Mouse (Mus musculus) CH12.LX (cell line): ENCODE results near the gene Pipox. TPM values are rescaled to one million over a fixed set of nuclear protein-coding genes. Genes with fewer than 3 reads are reported as not detected.

Source experiments
- DNase-seq: peaks from one replicate; pipeline ENCODE4 v3.0.0-alpha.2; 2013; ENCODE audit errors: extremely low read depth
- H3K27ac ChIP-seq: 2 replicates; pipeline ENCODE4 v1.5.1; 2012; ENCODE audit warnings: low read depth, mild to moderate bottlenecking, control low read depth, moderate library complexity; ENCODE audit not compliant: insufficient read depth
- H3K27me3 ChIP-seq: replicated peaks from 2 replicates; pipeline ENCODE3; 2012; ENCODE audit warnings: inconsistent platforms
- H3K36me3 ChIP-seq, 2 experiments: replicated peaks in 1 of 2; 2 replicates each; pipeline versions ENCODE3 to v1.6.1; 2012; ENCODE audit warnings: inconsistent platforms in 1 of 2, low read length in 1 of 2, mild to moderate bottlenecking in 1 of 2, mixed read lengths in 1 of 2, moderate library complexity in 1 of 2; ENCODE audit not compliant: control insufficient read depth in 1 of 2, insufficient read depth in 1 of 2
- H3K4me1 ChIP-seq, 2 experiments: 2 replicates each; pipeline ENCODE4 v1.6.1; 2012; ENCODE audit warnings: inconsistent platforms in 1 of 2, moderate library complexity in 1 of 2; ENCODE audit not compliant: insufficient read depth in 2 of 2, control insufficient read depth in 1 of 2
- H3K4me2 ChIP-seq: 2 replicates; pipeline ENCODE4 v1.6.1; 2012; ENCODE audit warnings: low read depth, mild to moderate bottlenecking, control low read depth; ENCODE audit not compliant: poor library complexity, insufficient read depth, severe bottlenecking
- H3K4me3 ChIP-seq, 3 experiments: fragments of 150-350 bp in 1 of 3; sonication (generic) in 1 of 3; replicated peaks in 1 of 3; 2 replicates each; pipeline versions ENCODE3 to v1.5.1; 2011 to 2012; ENCODE audit warnings: low read depth in 2 of 3, low read length in 2 of 3, mild to moderate bottlenecking in 2 of 3, moderate library complexity in 2 of 3, control low read depth in 1 of 3, improper control_type of control experiment in 1 of 3, inconsistent platforms in 1 of 3, mixed read lengths in 1 of 3; ENCODE audit not compliant: poor library complexity in 1 of 3
- H3K79me2 ChIP-seq: replicated peaks from 2 replicates; pipeline ENCODE4 v1.6.1; 2012; ENCODE audit warnings: mild to moderate bottlenecking, moderate library complexity; ENCODE audit not compliant: control insufficient read depth, poor library complexity, insufficient read depth, severe bottlenecking; ENCODE audit errors: extremely low read depth
- H3K9ac ChIP-seq: 2 replicates; pipeline ENCODE4 v1.6.1; 2012; ENCODE audit warnings: low read depth, mild to moderate bottlenecking, control low read depth, moderate library complexity; ENCODE audit not compliant: insufficient read depth
- H3K9me3 ChIP-seq: replicated peaks from 2 replicates; pipeline ENCODE3; 2012; ENCODE audit warnings: low read length, inconsistent platforms, mixed read lengths
- BHLHE40 ChIP-seq: IDR thresholded peaks from 2 replicates; pipeline ENCODE4 v1.6.1; 2011; ENCODE audit warnings: mild to moderate bottlenecking, low read depth, low read length, improper control_type of control experiment
- CHD1 ChIP-seq: IDR thresholded peaks from 2 replicates; pipeline ENCODE4 v1.6.1; 2012; ENCODE audit warnings: low read depth, low read length, improper control_type of control experiment, inconsistent platforms
- CHD2 ChIP-seq: IDR thresholded peaks from 2 replicates; pipeline ENCODE4 v1.6.1; 2011; ENCODE audit warnings: low read length, improper control_type of control experiment
- CTCF ChIP-seq, 2 experiments: IDR thresholded peaks in 1 of 2; conservative IDR thresholded peaks in 1 of 2; 2 replicates each; pipeline ENCODE4 v1.5.1; 2011 to 2012; ENCODE audit warnings: low read depth in 2 of 2, low read length in 2 of 2, improper control_type of control experiment in 1 of 2, inconsistent platforms in 1 of 2, mild to moderate bottlenecking in 1 of 2, moderate library complexity in 1 of 2
- E2F4 ChIP-seq: IDR thresholded peaks from 2 replicates; pipeline ENCODE4 v1.6.1; 2011; ENCODE audit warnings: low read depth, low read length, improper control_type of control experiment; ENCODE audit not compliant: insufficient replicate concordance
- ELF1 ChIP-seq: IDR thresholded peaks from 2 replicates; pipeline ENCODE4 v1.6.1; 2014; ENCODE audit warnings: low read depth, mild to moderate bottlenecking, inconsistent platforms, low read length, improper control_type of control experiment
- EP300 ChIP-seq: IDR thresholded peaks from 2 replicates; pipeline ENCODE4 v1.6.1; 2011; ENCODE audit warnings: low read length, improper control_type of control experiment
- JUN ChIP-seq: IDR thresholded peaks from 2 replicates; pipeline ENCODE4 v1.6.1; 2011; ENCODE audit warnings: low read depth, mild to moderate bottlenecking, low read length, improper control_type of control experiment, moderate library complexity; ENCODE audit not compliant: insufficient read depth
- JUND ChIP-seq: conservative IDR thresholded peaks from 2 replicates; pipeline ENCODE4 v1.6.1; 2011; ENCODE audit warnings: low read depth, low read length, improper control_type of control experiment
- MAZ ChIP-seq: IDR thresholded peaks from 2 replicates; pipeline ENCODE4 v1.6.1; 2012; ENCODE audit warnings: low read depth, mild to moderate bottlenecking, inconsistent platforms, low read length, improper control_type of control experiment, moderate library complexity
- MEF2A ChIP-seq: IDR thresholded peaks from 2 replicates; pipeline ENCODE4 v1.6.1; 2014; ENCODE audit warnings: low read depth, mild to moderate bottlenecking, inconsistent platforms, low read length, improper control_type of control experiment, borderline replicate concordance
- MXI1 ChIP-seq: IDR thresholded peaks from 2 replicates; pipeline ENCODE4 v1.6.1; 2011; ENCODE audit warnings: mild to moderate bottlenecking, low read depth, low read length, improper control_type of control experiment
- MYC ChIP-seq: IDR thresholded peaks from 2 replicates; pipeline ENCODE4 v1.6.1; 2011; ENCODE audit warnings: low read depth, mild to moderate bottlenecking, improper control_type of control experiment, low read length
- NELFE ChIP-seq: IDR thresholded peaks from 2 replicates; pipeline ENCODE4 v1.6.1; 2011; ENCODE audit warnings: low read depth, low read length, improper control_type of control experiment
- NRF1 ChIP-seq: IDR thresholded peaks from 2 replicates; pipeline ENCODE4 v1.6.1; 2014; ENCODE audit warnings: low read depth, mild to moderate bottlenecking, inconsistent platforms, low read length, improper control_type of control experiment, moderate library complexity
- PAX5 ChIP-seq: IDR thresholded peaks from 2 replicates; pipeline ENCODE4 v1.6.1; 2012; ENCODE audit warnings: low read length, inconsistent platforms, mixed read lengths
- POLR2AphosphoS2 ChIP-seq: IDR thresholded peaks from 2 replicates; pipeline ENCODE4 v1.6.1; 2011; ENCODE audit warnings: low read depth, low read length, improper control_type of control experiment
- RAD21 ChIP-seq: IDR thresholded peaks from 2 replicates; pipeline ENCODE4 v1.6.1; 2011; ENCODE audit warnings: low read depth, mild to moderate bottlenecking, low read length, improper control_type of control experiment, moderate library complexity
- RCOR1 ChIP-seq: conservative IDR thresholded peaks from 2 replicates; pipeline ENCODE4 v1.6.1; 2012; ENCODE audit warnings: low read depth, mild to moderate bottlenecking, inconsistent platforms, low read length, improper control_type of control experiment
- SIN3A ChIP-seq: IDR thresholded peaks from 2 replicates; pipeline ENCODE4 v1.6.1; 2012; ENCODE audit warnings: low read length, improper control_type of control experiment, inconsistent platforms
- SMC3 ChIP-seq: IDR thresholded peaks from 2 replicates; pipeline ENCODE4 v1.6.1; 2011; ENCODE audit warnings: low read depth, low read length, improper control_type of control experiment
- TBP ChIP-seq: conservative IDR thresholded peaks from 2 replicates; pipeline ENCODE4 v1.6.1; 2011; ENCODE audit warnings: low read depth, low read length, improper control_type of control experiment
- TCF12 ChIP-seq: IDR thresholded peaks from 2 replicates; pipeline ENCODE4 v1.6.1; 2014; ENCODE audit warnings: low read depth, mild to moderate bottlenecking, inconsistent platforms, low read length, improper control_type of control experiment
- USF1 ChIP-seq: IDR thresholded peaks from 2 replicates; pipeline ENCODE4 v1.6.1; 2014; ENCODE audit warnings: low read depth, mild to moderate bottlenecking, inconsistent platforms, low read length, improper control_type of control experiment
- USF2 ChIP-seq: conservative IDR thresholded peaks from 2 replicates; pipeline ENCODE4 v1.6.1; 2011; ENCODE audit warnings: low read depth, low read length, improper control_type of control experiment
- ZC3H11A ChIP-seq: IDR thresholded peaks from 2 replicates; pipeline ENCODE4 v1.6.1; 2012; ENCODE audit warnings: low read depth, mild to moderate bottlenecking, inconsistent platforms, low read length, improper control_type of control experiment
- ZKSCAN1 ChIP-seq: IDR thresholded peaks from 2 replicates; pipeline ENCODE4 v1.6.1; 2012; ENCODE audit warnings: low read depth, inconsistent platforms, low read length, improper control_type of control experiment, borderline replicate concordance
- ZMIZ1 ChIP-seq: IDR thresholded peaks from 2 replicates; pipeline ENCODE4 v1.6.1; 2012; ENCODE audit warnings: low read depth, mild to moderate bottlenecking, inconsistent platforms, low read length, improper control_type of control experiment
- ZNF384 ChIP-seq: IDR thresholded peaks from 2 replicates; pipeline ENCODE4 v1.6.1; 2012; ENCODE audit warnings: low read depth, low read length, improper control_type of control experiment, inconsistent platforms
- dilution Hi-C: fragments of 300-500 bp; cut with MboI; formaldehyde crosslinking; loops from 2 replicates; pipeline ENCODE4 v1.14.3; 2020; ENCODE audit warnings: low sequenced_read_pairs; ENCODE audit not compliant: extremely low pct_unique_long_range_greater_than_20kb, extremely low pct_ligation_motif_present
- in situ Hi-C: fragments of 300-500 bp; cut with MboI; formaldehyde crosslinking; loops from 3 replicates; pipeline ENCODE4 v1.14.3; 2019; ENCODE audit warnings: low sequenced_read_pairs, low pct_ligation_motif_present, low pct_unique_long_range_greater_than_20kb, mixed read lengths
- polyA plus RNA-seq: library from polyadenylated mRNA; unstranded; fragments of >175 nt; gene quantifications from 2 replicates; pipeline ENCODE4 v1.2.1, GENCODE M21; 2012; ENCODE audit warnings: low read depth; ENCODE audit not compliant: insufficient read length
- total RNA-seq, 2 experiments: library from RNA; depleted of rRNA; stranded (reverse); fragments of 300-350 nt in 1 of 2; fragments of >200 nt in 1 of 2; gene quantifications; 2 replicates each; pipeline ENCODE4 v1.2.3; 2012 to 2014

The Pipox gene
- total and polyA plus RNA-seq, 3 experiments: 0.13 to 0.36 (median 0.21) TPM

DNA sequence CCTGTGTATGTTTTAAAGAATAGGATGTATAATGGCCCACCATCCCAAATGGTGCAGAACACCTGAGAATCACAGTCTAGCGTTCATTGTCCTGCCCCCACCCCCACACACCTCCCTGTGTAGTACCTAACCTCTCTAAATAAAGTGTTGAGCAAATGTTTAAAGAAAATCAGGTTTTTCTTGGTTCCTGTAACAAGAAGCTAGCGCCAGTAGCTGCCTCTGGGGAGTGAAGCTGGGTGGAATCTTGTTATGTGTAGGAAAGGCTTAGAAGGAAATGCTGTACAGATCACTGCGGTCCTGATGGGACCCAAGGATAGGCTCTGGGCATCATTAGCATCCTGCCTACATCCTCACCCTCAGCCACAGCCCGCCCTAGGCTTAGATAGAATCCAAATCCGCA is 7.5 kb upstream of the Pipox start:
- Histone ChIP-seq H3K4me3 (no peak overlapping the region), H3K79me2 (no peaks in the 10 kb centered on the region), H3K9me3 (no peaks in the 10 kb centered on the region), H3K9ac (no peak overlapping the region), H3K4me2 (no peak overlapping the region), H3K27me3 (peaks cover 16% of the 10 kb centered on the region), H3K36me3 (no peaks in the 10 kb centered on the region), H3K4me1 (no peaks in the 10 kb centered on the region), H3K27ac (no peak overlapping the region)
- in situ Hi-C loops: no loop called here
- dilution Hi-C loops: no loop called here
- DNase-seq: no peak
- TF ChIP-seq MEF2A (no peak), ZMIZ1 (no peak), ZKSCAN1 (no peak)

DNA sequence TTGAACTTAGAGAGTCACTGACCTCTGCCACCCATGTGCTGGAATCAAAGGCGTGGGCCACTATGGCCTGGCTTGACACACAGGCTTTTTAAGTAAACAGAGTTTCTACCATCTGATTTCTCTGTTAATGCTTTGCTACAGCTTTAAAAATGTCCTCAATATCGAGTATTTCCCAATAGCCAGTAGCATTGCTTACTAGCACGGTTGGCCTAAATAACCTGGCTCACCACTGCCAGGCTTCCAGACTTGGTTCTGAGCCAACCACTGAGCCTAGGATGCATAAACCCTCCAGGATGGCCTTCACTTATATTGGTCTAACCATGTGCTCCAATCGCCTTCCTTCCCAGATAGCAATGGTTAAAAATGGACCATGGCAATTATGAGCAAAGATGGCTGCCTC is 6.8 kb upstream of the Pipox start:
- peaks cover 20% of the 10 kb centered on the region for H3K27me3 ChIP-seq
- in situ Hi-C loops (no loop called here), dilution Hi-C loops (no loop called here)
- no peak overlapping the region for H3K27ac ChIP-seq
- H3K4me3 ChIP-seq: no peak overlapping the region
- H3K4me1 ChIP-seq: no peaks in the 10 kb centered on the region
- no peaks in the 10 kb centered on the region for H3K9me3 ChIP-seq
- H3K36me3 ChIP-seq: no peaks in the 10 kb centered on the region
- H3K79me2 ChIP-seq: no peaks in the 10 kb centered on the region
- no peak overlapping the region for H3K4me2 ChIP-seq
- H3K9ac ChIP-seq: no peak overlapping the region
- TF ChIP-seq NELFE: no peak
- TF ChIP-seq CTCF (conservative IDR thresholded peaks at IDR 0.05 in 1 of 2, IDR thresholded peaks at IDR 0.05 in 1 of 2; ENCODE audit: low read depth in 2 of 2, low read length in 2 of 2): no peak
- no peak for TF ChIP-seq ZNF384
- TF ChIP-seq E2F4: no peak
- no peak for TF ChIP-seq TBP
- TF ChIP-seq NRF1: no peak
- no peak for TF ChIP-seq BHLHE40
- no peak for TF ChIP-seq POLR2AphosphoS2
- TF ChIP-seq MEF2A: no peak
- no peak for TF ChIP-seq USF2
- no peak for TF ChIP-seq TCF12
- TF ChIP-seq ZKSCAN1: no peak
- no peak for TF ChIP-seq RCOR1
- no peak for TF ChIP-seq ELF1
- no peak for TF ChIP-seq ZC3H11A
- TF ChIP-seq SMC3: no peak
- DNase-seq: no peak

DNA sequence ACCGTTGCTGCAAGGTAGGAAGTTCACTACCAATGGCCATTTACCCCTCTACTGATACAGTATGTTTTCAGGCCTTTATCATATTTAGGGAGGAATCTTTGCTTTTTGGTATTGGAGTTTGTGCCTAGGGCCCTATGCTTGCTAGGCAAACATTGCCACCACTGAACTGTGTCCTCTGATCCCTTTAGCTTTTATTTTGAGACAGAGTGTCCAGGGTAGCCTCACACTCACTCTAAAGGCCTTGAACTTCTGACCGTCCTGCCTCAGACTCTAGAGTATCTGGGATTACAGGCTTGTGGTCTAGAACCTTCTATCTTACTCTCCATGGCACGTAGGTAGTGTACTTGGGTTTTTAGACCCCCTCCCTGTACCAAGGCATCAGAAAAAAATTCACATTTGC is 6.3 kb upstream of the Pipox start:
- Histone ChIP-seq H3K4me1 (no peaks in the 10 kb centered on the region), H3K27ac (no peak overlapping the region), H3K36me3 (no peaks in the 10 kb centered on the region), H3K4me2 (no peak overlapping the region), H3K4me3 (no peak overlapping the region), H3K79me2 (no peaks in the 10 kb centered on the region), H3K9me3 (no peaks in the 10 kb centered on the region), H3K9ac (no peak overlapping the region), H3K27me3 (peaks cover 20% of the 10 kb centered on the region)
- no peak for DNase-seq
- in situ Hi-C loops (no loop called here), dilution Hi-C loops (no loop called here)
- no peak for TF ChIP-seq JUN
- no peak for TF ChIP-seq ZMIZ1
- TF ChIP-seq CTCF (conservative IDR thresholded peaks at IDR 0.05 in 1 of 2, IDR thresholded peaks at IDR 0.05 in 1 of 2; ENCODE audit: low read depth in 2 of 2, low read length in 2 of 2): no peak
- TF ChIP-seq MAZ: no peak
- TF ChIP-seq CHD2: no peak
- no peak for TF ChIP-seq RAD21
- no peak for TF ChIP-seq PAX5
- no peak for TF ChIP-seq USF1
- no peak for TF ChIP-seq EP300
- no peak for TF ChIP-seq USF2
- no peak for TF ChIP-seq CHD1
- TF ChIP-seq ZKSCAN1: no peak
- TF ChIP-seq MYC: no peak
- no peak for TF ChIP-seq ELF1
- no peak for TF ChIP-seq MXI1
- TF ChIP-seq JUND: no peak
- no peak for TF ChIP-seq SMC3
- TF ChIP-seq SIN3A: no peak
